Mouse (Mus musculus): Measurements from ENCODE around the gene Hspa12b.

DNA sequence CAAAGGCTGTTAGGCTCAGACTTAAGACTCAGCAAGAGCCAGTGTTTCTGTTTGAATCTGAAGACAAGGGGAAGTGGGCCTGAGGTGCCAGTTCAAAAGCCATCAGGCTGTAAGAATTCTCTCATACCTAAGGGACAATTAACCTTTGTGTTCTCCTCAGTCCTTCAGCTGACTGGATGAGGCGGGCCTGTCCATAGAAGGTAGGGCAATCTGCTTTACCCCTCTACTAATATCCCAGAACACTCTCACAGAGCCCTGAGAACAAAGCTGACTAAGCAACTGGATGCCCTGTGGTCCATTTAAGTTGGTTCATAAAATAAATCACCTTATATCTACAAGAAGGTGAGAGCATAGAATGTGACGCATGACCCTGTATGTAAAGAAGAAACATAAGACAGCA is 39.1 kb downstream of the Hspa12b start:
- no peak for TF ChIP-seq ZC3H11A (IDR thresholded peaks at IDR 0.05; ENCODE audit: low read depth, low read length)
- no peak for TF ChIP-seq USF2 (conservative IDR thresholded peaks at IDR 0.05; ENCODE audit: low read depth, low read length)
- TF ChIP-seq CTCF (conservative IDR thresholded peaks at IDR 0.05 in 1 of 2, IDR thresholded peaks at IDR 0.05 in 1 of 2; ENCODE audit: low read depth in 2 of 2, low read length in 2 of 2): no peak
- no peak for TF ChIP-seq POLR2A (IDR thresholded peaks at IDR 0.05; ENCODE audit: low read depth, low read length)
- TF ChIP-seq TBP (conservative IDR thresholded peaks at IDR 0.05; ENCODE audit: low read depth, low read length): no peak
- no peak for TF ChIP-seq SIN3A (IDR thresholded peaks at IDR 0.05; ENCODE audit: low read length)
